31 mouse cellular contexts compared by ENCODE assay signal in genomic region chr5:113780763-113781162, GRCm38 (mm10). TPM values are rescaled to one million over a fixed set of nuclear protein-coding genes. Genes with fewer than 3 reads are reported as not detected.
DNase-seq lines count a peak whose midpoint lies in the region; ATAC-seq and TF ChIP-seq lines count a peak whose summit lies in the region.
"Had no signal": no experiment of that assay in that cellular context is flagged by ENCODE, and none has a peak within 500 bp of the region (broad histone marks: within the 10 kb centered on the region; RNA-seq: fewer than 3 reads in every experiment).

No protein-coding gene starts in this region.

- WGBS in embryonic facial prominence, embryonic 10.5 days = 90% methylated on average over 5 of the region's 5 CpGs
- 85% methylated on average over 5 of the region's 5 CpGs for WGBS in embryonic facial prominence, embryonic 14.5 days
- 73% methylated on average over 5 of the region's 5 CpGs for WGBS in limb, embryonic 14.5 days
- WGBS in kidney, embryonic 14.5 days = 71% methylated on average over 5 of the region's 5 CpGs

- H3K9me3 ChIP-seq in embryonic facial prominence, embryonic 10.5 days = no peaks in the 10 kb centered on the region
- no peaks in the 10 kb centered on the region for H3K9me3 ChIP-seq in embryonic facial prominence, embryonic 14.5 days (ENCODE audit: control insufficient read depth, low read length)
- no peaks in the 10 kb centered on the region for H3K9me3 ChIP-seq in limb, embryonic 14.5 days (ENCODE audit: control insufficient read depth, low read length)
- no peaks in the 10 kb centered on the region for H3K9me3 ChIP-seq in kidney, embryonic 14.5 days (ENCODE audit: control insufficient read depth, low read length)
- H3K9me3 ChIP-seq: forebrain, embryonic 15.5 days; heart, embryonic 10.5 days; hindbrain, embryonic 12.5 days; liver, embryonic 13.5 days; midbrain, embryonic 15.5 days; neural tube, embryonic 13.5 days; stomach, embryonic 15.5 days had no signal

- H3K4me1 ChIP-seq in embryonic facial prominence, embryonic 10.5 days = peaks cover 38% of the 10 kb centered on the region
- H3K4me1 ChIP-seq in embryonic facial prominence, embryonic 14.5 days (ENCODE audit: control insufficient read depth, insufficient read depth, low read length) = peaks cover 12% of the 10 kb centered on the region; the same call in 1 of the 2 replicates
- H3K4me1 ChIP-seq in limb, embryonic 14.5 days (ENCODE audit: control insufficient read depth, insufficient read depth, low read length) = peaks cover 33% of the 10 kb centered on the region
- peaks cover 9% of the 10 kb centered on the region for H3K4me1 ChIP-seq in kidney, embryonic 14.5 days (ENCODE audit: control insufficient read depth, insufficient read depth, low read length)
- H3K4me1 ChIP-seq: forebrain, embryonic 15.5 days; midbrain, embryonic 15.5 days; neural tube, embryonic 13.5 days had no signal

- H3K27ac ChIP-seq in embryonic facial prominence, embryonic 10.5 days (replicated peaks) = peak overlapping the region; percentile 20; the same call in 1 of the 2 replicates
- H3K27ac ChIP-seq in embryonic facial prominence, embryonic 14.5 days (replicated peaks; ENCODE audit: low read depth, low read length) = 0 out of 2 replicates have a peak overlapping the region, but pooled peaks have one; percentile 8
- H3K27ac ChIP-seq in limb, embryonic 14.5 days (replicated peaks; ENCODE audit: low read depth, low read length) = peak overlapping the region; percentile 61
- no peak overlapping the region for H3K27ac ChIP-seq in kidney, embryonic 14.5 days (ENCODE audit: low read depth, low read length)
- H3K27ac ChIP-seq: forebrain, embryonic 15.5 days; heart, embryonic 10.5 days; hindbrain, embryonic 12.5 days; hindbrain, postnatal 0 days; liver, embryonic 13.5 days; macrophage; midbrain, embryonic 15.5 days; neural tube, embryonic 13.5 days; stomach, embryonic 15.5 days had no signal

- peak; percentile 54 for DNase-seq in layer of hippocampus, adult 9-11 months
- DNase-seq in layer of hippocampus, adult 9-10 months (ENCODE audit: low spot score) = no peak
- DNase-seq in embryonic facial prominence, embryonic 10.5 days (ENCODE audit: low spot score) = no peak
- no peak for DNase-seq in embryonic facial prominence, embryonic 14.5 days (ENCODE audit: low spot score)
- DNase-seq in limb, embryonic 14.5 days (ENCODE audit: low spot score) = no peak
- DNase-seq in cerebellum, postnatal 4 days (ENCODE audit: low spot score in 2 of 2) = no peak
- no peak for DNase-seq in urinary bladder, adult 2 months (ENCODE audit: low spot score)
- DNase-seq: adrenal gland, adult 2 months; adrenal gland, postnatal 36 days; B cell, adult 2 months; cerebellum, adult 9-10 months; gastrocnemius, postnatal 10 days; heart, postnatal 36 days; kidney, adult 9 months; kidney, postnatal 14 days; layer of hippocampus, postnatal 36 days; left cerebral cortex, postnatal 4 days; liver, embryonic 13.5 days; lung, adult 18-20 months; right cerebral cortex, postnatal 25 days had no signal

- no peak overlapping the region for H3K4me2 ChIP-seq in embryonic facial prominence, embryonic 14.5 days (ENCODE audit: low read depth, low read length)
- no peak overlapping the region for H3K4me2 ChIP-seq in limb, embryonic 14.5 days (replicated peaks; ENCODE audit: low read depth, low read length, severe bottlenecking)
- H3K4me2 ChIP-seq in kidney, embryonic 14.5 days (replicated peaks; ENCODE audit: low read depth, low read length) = no peak overlapping the region
- H3K4me2 ChIP-seq: forebrain, embryonic 15.5 days; hindbrain, embryonic 12.5 days; liver, embryonic 13.5 days; midbrain, embryonic 15.5 days; neural tube, embryonic 13.5 days; stomach, embryonic 15.5 days had no signal

- no peak overlapping the region for H3K4me3 ChIP-seq in embryonic facial prominence, embryonic 10.5 days
- no peak overlapping the region for H3K4me3 ChIP-seq in embryonic facial prominence, embryonic 14.5 days (ENCODE audit: low read depth, low read length)
- no peak overlapping the region for H3K4me3 ChIP-seq in limb, embryonic 14.5 days (replicated peaks; ENCODE audit: low read length)
- H3K4me3 ChIP-seq in kidney, embryonic 14.5 days (ENCODE audit: low read length) = no peak overlapping the region
- H3K4me3 ChIP-seq: forebrain, embryonic 15.5 days; heart, embryonic 10.5 days; hindbrain, embryonic 12.5 days; liver, embryonic 13.5 days; midbrain, embryonic 15.5 days; neural tube, embryonic 13.5 days; stomach, embryonic 15.5 days had no signal

- TF ChIP-seq POLR2A in limb, embryonic 14.5 days (IDR thresholded peaks at IDR 0.05; ENCODE audit: borderline replicate concordance, extremely low read depth, insufficient read depth, insufficient read length) = no peak

- ATAC-seq in embryonic facial prominence, embryonic 14.5 days (ENCODE audit: low read depth) = no peak
- no peak for ATAC-seq in limb, embryonic 14.5 days (ENCODE audit: low FRiP score, low read depth)
- no peak for ATAC-seq in kidney, embryonic 14.5 days (ENCODE audit: low FRiP score, low TSS enrichment)
- ATAC-seq: intestine, postnatal 0 days; lung, postnatal 0 days had no signal

- H3K27me3 ChIP-seq in embryonic facial prominence, embryonic 10.5 days (replicated peaks; ENCODE audit: low read depth, poor library complexity, severe bottlenecking) = peaks cover 12% of the 10 kb centered on the region
- H3K27me3 ChIP-seq in embryonic facial prominence, embryonic 14.5 days (replicated peaks; ENCODE audit: control insufficient read depth, insufficient read depth, low read length) = no peaks in the 10 kb centered on the region
- H3K27me3 ChIP-seq in limb, embryonic 14.5 days (ENCODE audit: control insufficient read depth, insufficient read depth, low read length) = no peaks in the 10 kb centered on the region
- no peaks in the 10 kb centered on the region for H3K27me3 ChIP-seq in kidney, embryonic 14.5 days (ENCODE audit: control insufficient read depth, insufficient read depth, low read length)

- no peak overlapping the region for H3K9ac ChIP-seq in embryonic facial prominence, embryonic 14.5 days (ENCODE audit: low read depth, low read length)
- peak overlapping the region; percentile 3; the same call in 1 of the 2 replicates for H3K9ac ChIP-seq in limb, embryonic 14.5 days (ENCODE audit: low read depth, low read length, severe bottlenecking)
- H3K9ac ChIP-seq in kidney, embryonic 14.5 days (ENCODE audit: low read depth, low read length) = no peak overlapping the region
- H3K9ac ChIP-seq: forebrain, embryonic 15.5 days; hindbrain, embryonic 12.5 days; liver, embryonic 13.5 days; midbrain, embryonic 15.5 days; neural tube, embryonic 13.5 days; stomach, embryonic 15.5 days had no signal

- H3K36me3 ChIP-seq in embryonic facial prominence, embryonic 10.5 days (replicated peaks) = peaks cover 31% of the 10 kb centered on the region
- H3K36me3 ChIP-seq in embryonic facial prominence, embryonic 14.5 days (ENCODE audit: control insufficient read depth, insufficient read depth, low read length) = peaks cover 19% of the 10 kb centered on the region
- peaks cover 19% of the 10 kb centered on the region for H3K36me3 ChIP-seq in limb, embryonic 14.5 days (ENCODE audit: control insufficient read depth, insufficient read depth, low read length)
- H3K36me3 ChIP-seq in kidney, embryonic 14.5 days (ENCODE audit: control insufficient read depth, insufficient read depth, low read length) = peaks cover 15% of the 10 kb centered on the region

RNA-seq across cellular contexts. Expression of gene Iscu, which starts 8.2 kb away (rescaled TPM):
- polyA plus RNA-seq in embryonic facial prominence, embryonic 10.5 days (2016; fragmentation: Nextera tagmentation; extraction: Ambion mirVana) = 99.7 and 103 TPM in 2 replicates
- 103 and 107 TPM in 2 replicates for polyA plus RNA-seq in embryonic facial prominence, embryonic 14.5 days (2014; fragmentation: Nextera tagmentation; extraction: Ambion mirVana)
- 80.8 and 85.4 TPM in 2 replicates for polyA plus RNA-seq in limb, embryonic 14.5 days (2012; rRNA removed)
- polyA plus RNA-seq in limb, embryonic 14.5 days (2014; fragmentation: Nextera tagmentation; extraction: Ambion mirVana) = 102 and 106 TPM in 2 replicates
- 106 and 129 TPM in 2 replicates for polyA plus RNA-seq in kidney, embryonic 14.5 days (2014; fragmentation: Nextera tagmentation; extraction: Ambion mirVana)
- polyA plus RNA-seq in urinary bladder, adult 2 months (2012; rRNA removed) = 214 and 229 TPM in 2 replicates

RNA-seq across cellular contexts. Expression of gene Sart3, which starts 8.5 kb away (rescaled TPM):
- 79.0 and 80.9 TPM in 2 replicates for polyA plus RNA-seq in embryonic facial prominence, embryonic 10.5 days (2016; fragmentation: Nextera tagmentation; extraction: Ambion mirVana)
- polyA plus RNA-seq in embryonic facial prominence, embryonic 14.5 days (2014; fragmentation: Nextera tagmentation; extraction: Ambion mirVana) = 37.2 and 39.3 TPM in 2 replicates
- polyA plus RNA-seq in limb, embryonic 14.5 days (2012; rRNA removed) = 56.8 and 57.3 TPM in 2 replicates
- 41.7 and 45.8 TPM in 2 replicates for polyA plus RNA-seq in limb, embryonic 14.5 days (2014; fragmentation: Nextera tagmentation; extraction: Ambion mirVana)
- polyA plus RNA-seq in kidney, embryonic 14.5 days (2014; fragmentation: Nextera tagmentation; extraction: Ambion mirVana) = 30.0 and 53.0 TPM in 2 replicates
- polyA plus RNA-seq in urinary bladder, adult 2 months (2012; rRNA removed) = 17.0 and 22.8 TPM in 2 replicates

RNA-seq across cellular contexts. Expression of gene Tmem119, which starts 19.6 kb away (rescaled TPM):
- 72.7 and 83.3 TPM in 2 replicates for polyA plus RNA-seq in embryonic facial prominence, embryonic 10.5 days (2016; fragmentation: Nextera tagmentation; extraction: Ambion mirVana)
- 94.4 and 109 TPM in 2 replicates for polyA plus RNA-seq in embryonic facial prominence, embryonic 14.5 days (2014; fragmentation: Nextera tagmentation; extraction: Ambion mirVana)
- 86.0 and 118 TPM in 2 replicates for polyA plus RNA-seq in limb, embryonic 14.5 days (2012; rRNA removed)
- 107 and 117 TPM in 2 replicates for polyA plus RNA-seq in limb, embryonic 14.5 days (2014; fragmentation: Nextera tagmentation; extraction: Ambion mirVana)
- polyA plus RNA-seq in kidney, embryonic 14.5 days (2014; fragmentation: Nextera tagmentation; extraction: Ambion mirVana) = 17.6 and 24.8 TPM in 2 replicates
- 42.0 and 42.1 TPM in 2 replicates for polyA plus RNA-seq in urinary bladder, adult 2 months (2012; rRNA removed)
- polyA plus RNA-seq: macrophage had no signal

RNA-seq across cellular contexts. Expression of gene Ficd, which starts 45.2 kb away (rescaled TPM):
- polyA plus RNA-seq in embryonic facial prominence, embryonic 10.5 days (2016; fragmentation: Nextera tagmentation; extraction: Ambion mirVana) = 3.6 and 4.0 TPM in 2 replicates
- polyA plus RNA-seq in embryonic facial prominence, embryonic 14.5 days (2014; fragmentation: Nextera tagmentation; extraction: Ambion mirVana) = 5.4 and 6.4 TPM in 2 replicates
- polyA plus RNA-seq in limb, embryonic 14.5 days (2012; rRNA removed) = 6.3 and 6.5 TPM in 2 replicates
- polyA plus RNA-seq in limb, embryonic 14.5 days (2014; fragmentation: Nextera tagmentation; extraction: Ambion mirVana) = 5.6 and 6.5 TPM in 2 replicates
- polyA plus RNA-seq in kidney, embryonic 14.5 days (2014; fragmentation: Nextera tagmentation; extraction: Ambion mirVana) = 2.2 and 4.3 TPM in 2 replicates
- polyA plus RNA-seq in urinary bladder, adult 2 months (2012; rRNA removed) = 6.2 and 7.8 TPM in 2 replicates

RNA-seq across cellular contexts. Expression of gene Selplg, which starts 51.7 kb away (rescaled TPM):
- polyA plus RNA-seq in embryonic facial prominence, embryonic 10.5 days (2016; fragmentation: Nextera tagmentation; extraction: Ambion mirVana) = 0.58 and 0.83 TPM in 2 replicates
- 4.9 and 5.2 TPM in 2 replicates for polyA plus RNA-seq in embryonic facial prominence, embryonic 14.5 days (2014; fragmentation: Nextera tagmentation; extraction: Ambion mirVana)
- polyA plus RNA-seq in limb, embryonic 14.5 days (2012; rRNA removed) = 4.0 and 4.6 TPM in 2 replicates
- 4.9 and 5.4 TPM in 2 replicates for polyA plus RNA-seq in limb, embryonic 14.5 days (2014; fragmentation: Nextera tagmentation; extraction: Ambion mirVana)
- 1.2 and 1.4 TPM in 2 replicates for polyA plus RNA-seq in kidney, embryonic 14.5 days (2014; fragmentation: Nextera tagmentation; extraction: Ambion mirVana)
- polyA plus RNA-seq in urinary bladder, adult 2 months (2012; rRNA removed) = 8.2 and 10.4 TPM in 2 replicates
